Mouse (Mus musculus) heart, embryonic 13.5 days (tissue): ENCODE data around the gene Zbtb16. TPM values are rescaled to one million over a fixed set of nuclear protein-coding genes. Genes with fewer than 3 reads are reported as not detected.

Source experiments
- ATAC-seq: fragments of 200-750 bp; cut with Nextera tagmentation; 2 replicates; pipeline ENCODE4 v1.8.0; 2017; ENCODE audit warnings: moderate TSS enrichment; ENCODE audit not compliant: insufficient number of reproducible peaks, low FRiP score, low TSS enrichment; ENCODE audit errors: extremely low read depth
- H3K27ac ChIP-seq: fragments of 300-500 bp; sonication (generic); replicated peaks from 2 replicates; pipeline ENCODE4 v1.5.1; 2015; ENCODE audit warnings: moderate library complexity, mild to moderate bottlenecking, inconsistent platforms
- H3K27me3 ChIP-seq: fragments of 300-500 bp; sonication (generic); replicated peaks from 2 replicates; pipeline ENCODE4 v1.6.1; 2015; ENCODE audit warnings: mild to moderate bottlenecking, inconsistent platforms
- H3K36me3 ChIP-seq: fragments of 300-500 bp; sonication (generic); 2 replicates; pipeline ENCODE4 v1.6.1; 2015; ENCODE audit warnings: mild to moderate bottlenecking, inconsistent platforms
- H3K4me1 ChIP-seq: fragments of 300-500 bp; sonication (generic); 2 replicates; pipeline ENCODE4 v1.6.1; 2015; ENCODE audit warnings: inconsistent platforms
- H3K4me2 ChIP-seq: fragments of 300-500 bp; sonication (generic); 2 replicates; pipeline ENCODE4 v1.6.1; 2015; ENCODE audit warnings: inconsistent platforms, mild to moderate bottlenecking, moderate library complexity
- H3K4me3 ChIP-seq: fragments of 300-500 bp; sonication (generic); 2 replicates; pipeline ENCODE4 v1.5.1; 2015; ENCODE audit warnings: moderate library complexity, mild to moderate bottlenecking, inconsistent platforms
- H3K9ac ChIP-seq: fragments of 300-500 bp; sonication (generic); 2 replicates; pipeline ENCODE4 v1.6.1; 2015; ENCODE audit warnings: inconsistent platforms, mild to moderate bottlenecking, moderate library complexity
- H3K9me3 ChIP-seq: fragments of 300-500 bp; sonication (generic); 2 replicates; pipeline ENCODE4 v1.6.1; 2016; ENCODE audit warnings: inconsistent platforms
- WGBS: fragments of 180-500 bp; shearing (Covaris S2); methylation state at CpG from one replicate; pipeline ENCODE4 v1.1.7; 2015; ENCODE audit warnings: mixed read lengths; 5-methylcytosine and 5-hydroxymethylcytosine counted together
- polyA plus RNA-seq: library from polyadenylated mRNA; unstranded; fragments of >200 nt; fragmentation: Nextera tagmentation; extraction: Ambion mirVana; gene quantifications from 2 replicates; pipeline ENCODE4 v1.2.1, GENCODE M21; 2015

Gene Zbtb16
- polyA plus RNA-seq, 1 experiment from 2014 or later = 1.1 TPM

DNA sequence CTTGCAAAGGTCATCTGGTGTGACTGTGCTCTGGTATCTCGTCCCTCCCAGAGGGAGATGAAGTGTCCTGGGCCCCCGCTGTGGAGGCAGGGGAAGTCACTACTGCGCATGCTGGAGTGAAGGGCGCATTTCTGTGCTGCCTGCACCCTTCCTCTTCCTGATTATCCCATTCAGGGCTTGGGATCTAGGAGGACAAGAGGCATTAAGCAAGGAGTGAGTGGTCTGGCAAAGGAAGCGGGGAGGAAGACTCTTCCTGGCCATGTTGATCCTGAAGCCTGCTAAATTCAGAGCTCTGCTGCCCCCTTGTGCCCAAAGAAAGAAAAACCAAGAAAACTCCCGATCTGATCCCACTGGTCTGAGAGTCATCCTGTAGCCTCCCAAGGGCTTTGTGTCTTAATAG, 217.4 kb downstream of the Zbtb16 start:
- 11% methylated on average over 6 of the region's 6 CpGs for WGBS
- peaks cover 17% of the 10 kb centered on the region for H3K4me1 ChIP-seq
- H3K9ac ChIP-seq = peak overlapping the region; percentile 73
- peak overlapping the region; percentile 37 for H3K4me3 ChIP-seq
- H3K9me3 ChIP-seq = peaks cover 4% of the 10 kb centered on the region; the same call in 1 of the 2 replicates
- no peak; the same call in 1 of the 2 replicates for ATAC-seq
- no peak overlapping the region for H3K27ac ChIP-seq
- H3K36me3 ChIP-seq = no peaks in the 10 kb centered on the region
- H3K4me2 ChIP-seq = peak overlapping the region; percentile 69
- H3K27me3 ChIP-seq = peaks cover 14% of the 10 kb centered on the region

- H3K4me3 ChIP-seq = peak overlapping the region; percentile 37; the same call in 1 of the 2 replicates
- WGBS = 44% methylated on average over 8 of the region's 8 CpGs
- H3K9ac ChIP-seq = peak overlapping the region; percentile 73; the same call in 1 of the 2 replicates
- H3K36me3 ChIP-seq = no peaks in the 10 kb centered on the region
- H3K27ac ChIP-seq = no peak overlapping the region
- peaks cover 17% of the 10 kb centered on the region for H3K4me1 ChIP-seq
- no peak for ATAC-seq
- peak overlapping the region; percentile 69 for H3K4me2 ChIP-seq
- H3K9me3 ChIP-seq = peaks cover 1% of the 10 kb centered on the region; the same call in 1 of the 2 replicates
- H3K27me3 ChIP-seq = peaks cover 14% of the 10 kb centered on the region
Observed at GRCm38 (mm10) chr9:48618111-48618510, 217.9 kb downstream of the Zbtb16 start.

GRCm38 (mm10) chr9:48617511-48618010, 218.5 kb downstream of the Zbtb16 start:
- no peak for ATAC-seq
- H3K27me3 ChIP-seq = peaks cover 14% of the 10 kb centered on the region
- H3K4me2 ChIP-seq = peak overlapping the region; percentile 69; the same call in 1 of the 2 replicates
- 47% methylated on average over 3 of the region's 3 CpGs for WGBS
- no peaks in the 10 kb centered on the region for H3K36me3 ChIP-seq
- no peak overlapping the region for H3K9ac ChIP-seq
- H3K9me3 ChIP-seq = no peaks in the 10 kb centered on the region
- H3K27ac ChIP-seq = no peak overlapping the region
- H3K4me3 ChIP-seq = no peak overlapping the region
- H3K4me1 ChIP-seq = peaks cover 17% of the 10 kb centered on the region

GRCm38 (mm10) chr9:48613221-48613620, 222.8 kb downstream of the Zbtb16 start:
- no peaks in the 10 kb centered on the region; the same call in 1 of the 2 replicates for H3K27me3 ChIP-seq
- ATAC-seq = no peak
- H3K27ac ChIP-seq = no peak overlapping the region
- H3K9ac ChIP-seq = no peak overlapping the region
- H3K4me3 ChIP-seq = no peak overlapping the region
- H3K36me3 ChIP-seq = no peaks in the 10 kb centered on the region
- no peak overlapping the region for H3K4me2 ChIP-seq
- H3K4me1 ChIP-seq = peaks cover 13% of the 10 kb centered on the region
- H3K9me3 ChIP-seq = no peaks in the 10 kb centered on the region
- WGBS = 77% methylated on average over 4 of the region's 4 CpGs

GRCm38 (mm10) chr9:48612542-48612941, 223.5 kb downstream of the Zbtb16 start:
- ATAC-seq = no peak
- Histone ChIP-seq H3K4me2 (no peak overlapping the region), H3K4me1 (peaks cover 6% of the 10 kb centered on the region), H3K4me3 (no peak overlapping the region), H3K27me3 (no peaks in the 10 kb centered on the region; the same call in 1 of the 2 replicates), H3K27ac (no peak overlapping the region), H3K36me3 (no peaks in the 10 kb centered on the region), H3K9ac (no peak overlapping the region), H3K9me3 (no peaks in the 10 kb centered on the region)
- 85% methylated on average over 5 of the region's 5 CpGs for WGBS

- Histone ChIP-seq H3K27me3 (no peaks in the 10 kb centered on the region; the same call in 1 of the 2 replicates), H3K9ac (no peak overlapping the region), H3K4me1 (no peaks in the 10 kb centered on the region), H3K4me3 (no peak overlapping the region), H3K9me3 (no peaks in the 10 kb centered on the region), H3K4me2 (no peak overlapping the region), H3K27ac (no peak overlapping the region), H3K36me3 (no peaks in the 10 kb centered on the region)
- no peak for ATAC-seq
- WGBS = 18% methylated on average over 1 of the region's 1 CpGs
Observed at GRCm38 (mm10) chr9:48611032-48611431, 225.0 kb downstream of the Zbtb16 start.

GRCm38 (mm10) chr9:48609734-48610133, 226.3 kb downstream of the Zbtb16 start:
- Histone ChIP-seq H3K4me3 (no peak overlapping the region), H3K9me3 (no peaks in the 10 kb centered on the region), H3K27ac (no peak overlapping the region), H3K4me2 (no peak overlapping the region), H3K4me1 (0 out of 2 replicates have a peak, but pooled peaks cover 4% of the 10 kb centered on the region), H3K27me3 (no peaks in the 10 kb centered on the region; the same call in 1 of the 2 replicates), H3K36me3 (no peaks in the 10 kb centered on the region), H3K9ac (no peak overlapping the region)
- ATAC-seq = no peak
- 65% methylated on average over 4 of the region's 4 CpGs for WGBS

- 73% methylated on average over 7 of the region's 7 CpGs for WGBS
- Histone ChIP-seq H3K4me3 (no peak overlapping the region), H3K27ac (no peak overlapping the region), H3K27me3 (no peaks in the 10 kb centered on the region; the same call in 1 of the 2 replicates), H3K36me3 (no peaks in the 10 kb centered on the region), H3K4me1 (0 out of 2 replicates have a peak, but pooled peaks cover 5% of the 10 kb centered on the region), H3K9ac (no peak overlapping the region), H3K9me3 (no peaks in the 10 kb centered on the region), H3K4me2 (no peak overlapping the region)
- ATAC-seq = no peak
Observed at GRCm38 (mm10) chr9:48607417-48607816, 228.6 kb downstream of the Zbtb16 start.

DNA sequence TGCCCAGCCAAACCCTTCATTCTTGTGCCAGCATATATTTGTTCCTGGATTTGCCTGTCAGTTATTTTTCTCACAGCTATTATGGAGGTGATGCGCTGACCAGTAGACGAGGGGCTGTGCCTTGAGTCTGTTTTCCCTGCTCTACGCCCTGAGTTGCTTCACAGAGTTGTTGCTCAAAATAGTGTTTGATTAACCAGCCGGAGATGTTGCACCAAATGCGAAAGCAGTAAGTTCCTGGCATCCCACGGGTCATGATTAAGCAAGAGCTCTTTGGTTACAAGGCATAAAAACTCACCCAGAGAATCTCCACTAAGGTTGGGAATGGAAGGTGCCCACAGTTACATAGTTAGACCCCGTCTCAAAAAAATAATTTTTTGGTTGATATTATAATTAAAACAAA, 229.9 kb downstream of the Zbtb16 start:
- Histone ChIP-seq H3K27me3 (no peaks in the 10 kb centered on the region), H3K4me3 (no peak overlapping the region), H3K36me3 (no peaks in the 10 kb centered on the region), H3K4me1 (0 out of 2 replicates have a peak, but pooled peaks cover 5% of the 10 kb centered on the region), H3K9ac (no peak overlapping the region), H3K4me2 (no peak overlapping the region), H3K9me3 (no peaks in the 10 kb centered on the region), H3K27ac (no peak overlapping the region)
- WGBS = 76% methylated on average over 7 of the region's 7 CpGs
- ATAC-seq = no peak

GRCm38 (mm10) chr9:48605697-48606096, 230.3 kb downstream of the Zbtb16 start:
- H3K9ac ChIP-seq = no peak overlapping the region
- H3K36me3 ChIP-seq = no peaks in the 10 kb centered on the region
- no peak overlapping the region for H3K4me3 ChIP-seq
- no peak overlapping the region for H3K4me2 ChIP-seq
- ATAC-seq = no peak
- no peaks in the 10 kb centered on the region for H3K27me3 ChIP-seq
- no peak overlapping the region for H3K27ac ChIP-seq
- H3K9me3 ChIP-seq = no peaks in the 10 kb centered on the region
- 72% methylated on average over 5 of the region's 5 CpGs for WGBS
- H3K4me1 ChIP-seq = 0 out of 2 replicates have a peak, but pooled peaks cover 5% of the 10 kb centered on the region

DNA sequence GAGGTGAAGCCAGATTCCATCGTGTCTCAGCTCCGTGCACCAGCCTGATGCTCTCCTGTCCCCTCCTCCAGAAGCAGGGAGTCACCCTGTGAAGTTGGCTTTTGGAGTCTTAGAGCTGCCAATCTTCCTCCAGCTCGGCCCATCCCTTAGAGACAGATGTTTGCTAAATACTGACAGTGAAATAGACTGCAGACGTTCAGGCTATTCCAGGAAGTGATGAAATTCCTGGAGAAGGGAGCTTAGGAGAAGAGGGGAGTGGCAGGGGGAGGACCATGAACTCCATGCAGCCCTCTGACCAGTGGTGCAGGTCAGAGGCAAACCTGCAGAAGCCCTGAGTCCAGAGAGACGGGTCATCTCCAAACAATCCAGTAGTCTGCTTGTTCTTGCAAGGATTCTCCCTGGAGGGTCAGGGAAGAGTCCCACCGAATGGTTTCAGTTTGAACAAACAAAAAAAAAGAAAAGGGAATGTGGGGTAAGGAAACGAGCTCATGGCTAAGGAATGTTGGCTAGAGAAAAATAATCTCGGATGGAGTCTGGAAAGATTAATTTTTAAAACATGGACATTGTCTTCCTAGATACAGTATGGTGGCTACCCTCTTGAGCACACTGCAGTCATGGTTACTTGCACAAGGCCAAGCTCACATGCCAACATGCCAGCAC, 231.0 kb downstream of the Zbtb16 start, which contains the start of gene Nnmt:
Nnmt (minus strand) TSS at position 215 of the 660 bp plus-strand sequence.
- no peaks in the 10 kb centered on the region for H3K27me3 ChIP-seq
- 0 out of 2 replicates have a peak within 1 kb of the TSS, but pooled peaks have one; percentile 10 for H3K27ac ChIP-seq
- H3K4me3 ChIP-seq = no peak within 1 kb of the TSS
- 25% methylated on average over 8 of the region's 8 CpGs for WGBS
- H3K36me3 ChIP-seq = no peaks in the 10 kb centered on the region
- H3K9ac ChIP-seq = no peak within 1 kb of the TSS
- H3K4me2 ChIP-seq = peak within 1 kb of the TSS; percentile 38
- H3K4me1 ChIP-seq = 0 out of 2 replicates have a peak, but pooled peaks cover 5% of the 10 kb centered on the region
- no peaks in the 10 kb centered on the region for H3K9me3 ChIP-seq
- ATAC-seq = no peak
